Mouse (Mus musculus) cerebellum, adult 2 months (tissue): ENCODE data around the gene Foxf2.

Experiments used
- CTCF ChIP-seq: fragments of 200-500 bp; IDR thresholded peaks from 2 replicates; pipeline ENCODE4 v1.5.1; 2011; ENCODE audit warnings: low read depth, mild to moderate bottlenecking, control low read depth, low read length, moderate library complexity, borderline replicate concordance; ENCODE audit not compliant: insufficient read depth
- POLR2A ChIP-seq: fragments of 200-500 bp; IDR thresholded peaks from 2 replicates; pipeline ENCODE4 v1.6.1; 2011; ENCODE audit warnings: low read length, control low read depth, borderline replicate concordance; ENCODE audit not compliant: insufficient read depth

DNA sequence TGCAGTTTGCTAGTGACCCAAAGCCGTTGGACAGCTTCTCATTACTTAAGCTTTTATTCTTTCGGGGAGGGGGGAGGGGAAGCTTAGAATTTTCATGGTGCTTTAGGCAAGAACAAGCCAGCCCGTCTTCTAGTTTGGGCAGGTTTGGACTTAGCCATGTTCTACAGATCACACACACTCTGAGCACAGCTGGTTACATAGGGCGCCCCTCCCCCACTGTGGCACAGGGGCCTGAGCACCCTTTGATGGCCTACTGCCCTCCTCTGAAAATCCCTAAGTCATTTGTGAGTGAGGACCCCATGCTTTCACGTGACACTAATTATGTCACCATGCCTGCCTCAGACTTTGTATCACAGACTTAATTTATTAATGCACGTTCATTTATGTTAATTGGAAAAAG is 35.6 kb downstream of the Foxf2 start:
- TF ChIP-seq POLR2A (no peak), CTCF (no peak)
